Mouse (Mus musculus) limb, embryonic 11.5 days (tissue): ENCODE measurements around the gene Aplnr. TPM values are rescaled to one million over a fixed set of nuclear protein-coding genes. Genes with fewer than 3 reads are reported as not detected.

Source experiments
- ATAC-seq: fragments of 200-750 bp; cut with Nextera tagmentation; 2 replicates; pipeline ENCODE4 v1.8.0; 2017; ENCODE audit warnings: low read depth; ENCODE audit not compliant: insufficient number of reproducible peaks, low FRiP score, low TSS enrichment
- DNase-seq: peaks from one replicate; pipeline ENCODE4 v3.0.0-alpha.2; 2015; ENCODE audit warnings: low spot score
- H3K27ac ChIP-seq: fragments of 300-500 bp; sonication (generic); replicated peaks from 2 replicates; pipeline ENCODE4 v1.5.1; 2014; ENCODE audit warnings: low read depth, mild to moderate bottlenecking, low read length
- H3K27me3 ChIP-seq: fragments of 300-500 bp; sonication (generic); 2 replicates; pipeline ENCODE4 v1.6.1; 2014; ENCODE audit warnings: mild to moderate bottlenecking, low read length, mixed read lengths; ENCODE audit not compliant: control insufficient read depth, insufficient read depth
- H3K36me3 ChIP-seq: fragments of 300-500 bp; sonication (generic); 2 replicates; pipeline ENCODE4 v1.6.1; 2014; ENCODE audit warnings: mild to moderate bottlenecking, low read length, moderate library complexity, mixed read lengths; ENCODE audit not compliant: control insufficient read depth, insufficient read depth
- H3K4me1 ChIP-seq: fragments of 300-500 bp; sonication (generic); 2 replicates; pipeline ENCODE4 v1.6.1; 2014; ENCODE audit warnings: low read length, mixed read lengths; ENCODE audit not compliant: control insufficient read depth, insufficient read depth
- H3K4me2 ChIP-seq: fragments of 300-500 bp; sonication (generic); 2 replicates; pipeline ENCODE4 v1.6.1; 2014; ENCODE audit warnings: low read depth, mild to moderate bottlenecking, moderate library complexity; ENCODE audit not compliant: severe bottlenecking
- H3K4me3 ChIP-seq: fragments of 300-500 bp; sonication (generic); 2 replicates; pipeline ENCODE4 v1.5.1; 2014; ENCODE audit warnings: low read depth, low read length
- H3K9ac ChIP-seq: fragments of 300-500 bp; sonication (generic); 2 replicates; pipeline ENCODE4 v1.6.1; 2014; ENCODE audit warnings: mild to moderate bottlenecking, low read length
- H3K9me3 ChIP-seq: fragments of 300-500 bp; sonication (generic); 2 replicates; pipeline ENCODE4 v1.6.1; 2016; ENCODE audit warnings: low read length; ENCODE audit not compliant: control insufficient read depth
- WGBS: fragments of 180-500 bp; shearing (Covaris S2); extraction: QIAGEN DNeasy Blood & Tissue Kit; methylation state at CpG from one replicate; pipeline ENCODE4 v1.1.7; 2014; 5-methylcytosine and 5-hydroxymethylcytosine counted together
- polyA plus RNA-seq: library from polyadenylated mRNA; unstranded; fragments of >200 nt; fragmentation: Nextera tagmentation; extraction: Ambion mirVana; gene quantifications from 2 replicates; pipeline ENCODE4 v1.2.1, GENCODE M21; 2014

Aplnr gene
- polyA plus RNA-seq, 1 experiment from 2014 or later: 34.9 TPM

DNA sequence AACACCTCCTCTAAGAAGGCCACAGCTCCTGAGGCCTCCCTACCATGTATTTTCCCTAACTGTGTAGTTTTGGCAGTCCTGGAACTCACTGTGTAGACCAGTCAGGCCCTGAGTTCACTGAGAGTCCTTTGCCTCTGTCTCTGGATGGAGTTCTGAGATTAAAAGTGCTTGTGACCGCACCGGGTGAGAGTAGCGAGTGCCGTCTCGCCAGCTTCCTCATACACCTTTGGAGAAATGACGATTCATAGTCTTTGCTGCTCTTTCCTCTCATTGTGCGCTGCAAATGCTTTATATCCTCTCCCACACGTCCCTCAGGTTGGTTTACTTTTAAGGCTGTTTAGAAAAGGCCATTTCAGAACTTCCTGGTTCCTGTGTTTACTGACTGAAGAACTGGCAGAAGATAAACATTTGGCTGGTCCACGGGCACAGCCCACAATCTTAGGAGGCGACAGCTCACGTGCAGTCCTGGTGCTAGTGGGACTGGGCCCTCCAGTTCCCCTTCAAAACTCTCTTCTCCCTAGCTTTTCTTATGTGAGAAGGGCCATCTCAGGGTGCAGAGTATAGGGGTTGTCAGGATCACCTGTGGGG, 30.5 kb upstream of the Aplnr start:
- Histone ChIP-seq H3K9me3 (no peaks in the 10 kb centered on the region), H3K4me1 (no peaks in the 10 kb centered on the region), H3K4me3 (no peak overlapping the region), H3K27me3 (no peaks in the 10 kb centered on the region), H3K36me3 (no peaks in the 10 kb centered on the region), H3K4me2 (no peak overlapping the region), H3K27ac (no peak overlapping the region), H3K9ac (no peak overlapping the region)
- no peak for DNase-seq
- WGBS: 73% methylated on average over 11 of the region's 11 CpGs
- no peak for ATAC-seq

DNA sequence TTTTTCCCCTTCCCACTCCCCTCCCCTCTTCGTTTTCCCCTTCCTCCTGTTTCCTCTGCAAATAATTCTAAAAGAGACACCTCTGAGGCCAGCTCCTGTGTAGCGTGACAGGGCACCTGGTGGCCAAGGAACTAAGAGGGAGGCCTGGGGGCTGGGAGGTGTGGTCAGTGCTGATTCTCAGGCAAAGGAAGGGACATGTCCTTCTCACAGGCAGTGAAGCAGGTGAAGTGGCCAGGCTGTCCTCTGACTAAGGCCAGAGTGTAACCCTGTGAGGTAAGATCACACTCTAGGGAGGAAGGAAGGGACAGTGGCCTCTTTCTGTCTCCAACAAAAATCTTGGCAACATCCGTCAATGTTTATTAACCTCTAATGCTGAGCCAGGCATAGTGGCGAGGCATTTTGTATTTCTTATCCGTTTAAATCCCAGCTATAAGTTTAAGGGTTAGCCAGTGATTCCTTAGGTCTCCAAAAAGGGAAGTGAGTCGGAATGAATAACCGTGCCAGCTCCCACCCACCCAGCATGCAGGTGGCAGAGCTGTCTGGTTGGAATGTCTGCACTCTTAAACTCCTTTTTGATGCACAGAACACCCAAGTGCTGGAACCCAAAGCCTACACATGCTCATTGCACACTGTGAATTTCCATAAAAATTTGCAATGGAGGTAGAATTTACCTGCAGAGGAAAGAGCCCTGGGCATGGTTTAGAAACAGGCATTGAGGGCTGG, 29.8 kb upstream of the Aplnr start:
- no peak for ATAC-seq
- WGBS: 76% methylated on average over 7 of the region's 7 CpGs

DNA sequence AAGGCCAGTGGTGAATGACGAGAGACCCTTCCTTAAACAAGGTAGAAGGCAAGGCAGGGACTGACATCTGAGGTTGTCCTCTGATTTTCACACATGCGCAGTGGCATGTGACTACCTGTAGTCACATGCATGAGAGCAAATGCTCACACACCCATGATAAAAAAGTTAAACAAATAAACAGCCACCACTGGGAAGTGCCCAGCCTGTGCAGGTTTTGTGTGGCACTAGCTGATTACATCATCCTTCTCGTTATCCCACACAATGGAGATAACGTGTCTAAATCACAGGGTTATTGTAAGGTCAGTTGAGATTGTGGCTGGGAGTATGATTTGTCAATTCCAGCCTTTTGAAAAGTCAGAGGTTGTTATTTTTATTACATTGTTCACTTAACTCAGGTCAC, 29.1 kb upstream of the Aplnr start:
- ATAC-seq (no peak), DNase-seq (no peak)
- Histone ChIP-seq H3K9ac (no peak overlapping the region), H3K36me3 (no peaks in the 10 kb centered on the region), H3K27ac (no peak overlapping the region), H3K4me2 (no peak overlapping the region), H3K4me1 (no peaks in the 10 kb centered on the region), H3K4me3 (no peak overlapping the region), H3K27me3 (no peaks in the 10 kb centered on the region), H3K9me3 (no peaks in the 10 kb centered on the region)
- 79% methylated on average over 4 of the region's 4 CpGs for WGBS

More for the DNA sequence above, 29.8 kb upstream of the Aplnr start:
- Histone ChIP-seq H3K4me2 (no peak overlapping the region), H3K36me3 (no peaks in the 10 kb centered on the region), H3K27me3 (no peaks in the 10 kb centered on the region), H3K4me1 (no peaks in the 10 kb centered on the region), H3K4me3 (no peak overlapping the region), H3K9me3 (no peaks in the 10 kb centered on the region), H3K9ac (no peak overlapping the region), H3K27ac (no peak overlapping the region)
- no peak for DNase-seq

DNA sequence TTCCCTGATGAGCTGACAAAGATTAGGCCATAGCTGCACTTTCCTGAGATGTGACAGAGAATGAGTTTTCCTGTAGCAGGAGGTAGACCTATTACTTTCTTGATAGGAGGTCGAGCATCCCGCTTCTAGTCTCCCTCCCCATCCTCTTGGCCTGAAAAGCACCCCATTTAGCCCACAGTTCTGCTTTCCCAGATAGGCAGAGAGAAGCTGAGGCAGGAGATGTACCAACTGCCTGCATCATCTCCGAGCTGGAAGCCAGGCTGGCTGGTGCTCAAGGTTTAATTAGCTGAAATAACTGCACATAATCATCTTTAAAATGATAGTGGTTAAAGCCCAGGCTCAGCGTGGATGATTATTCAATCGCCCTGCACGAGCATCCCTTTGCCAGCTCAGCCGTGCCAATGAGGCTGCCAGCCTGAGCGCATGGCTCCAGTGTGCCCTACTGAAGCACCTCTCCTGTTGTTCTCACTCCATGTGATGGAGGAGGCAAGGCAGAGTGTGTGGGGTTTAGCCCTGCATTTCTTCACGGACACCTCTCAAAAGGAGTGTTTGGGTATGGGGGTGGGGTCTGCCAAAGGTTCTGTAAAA, 25.6 kb upstream of the Aplnr start:
- Histone ChIP-seq H3K27me3 (no peaks in the 10 kb centered on the region), H3K36me3 (no peaks in the 10 kb centered on the region), H3K4me2 (no peak overlapping the region), H3K9ac (no peak overlapping the region), H3K4me3 (no peak overlapping the region), H3K9me3 (no peaks in the 10 kb centered on the region), H3K4me1 (no peaks in the 10 kb centered on the region), H3K27ac (no peak overlapping the region)
- DNase-seq (no peak), ATAC-seq (no peak)
- WGBS: 85% methylated on average over 9 of the region's 9 CpGs

DNA sequence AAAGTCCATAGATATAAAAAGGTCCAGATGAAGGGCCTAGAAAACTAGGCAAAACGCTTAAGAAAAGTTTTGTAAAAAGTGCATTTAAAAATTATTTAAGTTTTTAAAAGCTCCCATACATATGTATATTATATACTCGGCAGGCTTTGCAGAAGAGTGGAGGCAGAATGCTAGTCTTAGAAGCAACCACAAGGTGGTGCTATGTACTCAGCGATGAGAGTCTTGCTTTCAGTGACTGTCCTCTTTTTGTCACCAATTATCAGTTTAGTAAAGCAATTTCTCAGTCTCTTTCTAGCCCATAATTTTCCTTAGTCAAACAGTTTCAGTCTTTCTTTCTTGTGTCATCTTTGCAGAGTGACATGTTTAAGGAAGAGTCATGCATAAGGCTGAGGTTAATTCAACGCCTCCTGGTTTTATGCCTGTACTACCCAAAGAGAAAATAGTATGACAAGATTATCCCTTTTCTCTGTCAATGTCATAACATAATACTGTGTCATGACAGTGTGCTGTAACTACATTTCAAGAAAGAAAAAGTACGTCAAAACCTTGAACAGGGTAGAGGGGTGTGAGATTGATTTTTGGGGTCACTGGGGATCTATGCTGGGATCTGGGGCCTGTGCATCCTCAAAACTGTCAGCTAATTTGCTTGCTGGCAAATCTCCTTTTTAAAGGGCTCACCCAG, 12.7 kb upstream of the Aplnr start:
- H3K36me3 ChIP-seq: no peaks in the 10 kb centered on the region
- H3K27me3 ChIP-seq: no peaks in the 10 kb centered on the region
- H3K27ac ChIP-seq: no peak overlapping the region
- DNase-seq (peak; percentile 48), ATAC-seq (0 out of 2 replicates have a peak, but pooled peaks have one; percentile 2)
- H3K4me3 ChIP-seq: no peak overlapping the region
- H3K9me3 ChIP-seq: no peaks in the 10 kb centered on the region
- no peak overlapping the region for H3K4me2 ChIP-seq
- H3K4me1 ChIP-seq: no peaks in the 10 kb centered on the region
- 28% methylated on average over 5 of the region's 5 CpGs for WGBS
- no peak overlapping the region for H3K9ac ChIP-seq

DNA sequence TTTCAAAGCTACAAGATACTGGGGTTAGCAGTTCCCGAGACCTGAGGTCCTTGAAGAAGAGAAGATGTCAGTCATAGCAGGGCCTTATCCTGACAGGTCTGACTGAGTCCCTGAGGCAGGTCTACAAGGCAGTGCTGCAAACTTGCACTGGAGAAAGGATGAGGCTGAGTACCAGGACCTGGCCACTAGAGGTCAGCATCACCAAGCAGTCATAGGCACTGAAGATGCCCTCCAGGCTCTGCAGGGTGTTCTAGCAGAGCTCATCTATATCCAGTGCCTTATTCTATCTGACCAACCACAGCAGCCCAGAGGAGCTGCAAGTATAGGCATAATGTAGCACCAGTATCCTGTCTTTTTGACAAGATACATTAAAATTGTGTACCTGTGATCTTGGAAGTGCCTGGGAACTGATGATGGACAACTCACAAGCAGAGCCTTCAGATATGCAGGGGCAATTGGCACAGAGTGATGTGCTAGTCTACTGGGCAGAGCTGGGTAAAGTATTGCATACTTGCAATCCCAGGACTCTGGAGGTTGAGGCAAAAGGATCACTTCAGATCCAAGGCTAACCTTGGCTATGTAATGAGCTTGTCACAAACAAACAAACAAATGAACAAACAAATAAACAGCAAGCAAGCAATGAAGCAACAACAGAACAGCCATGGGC, 12.0 kb upstream of the Aplnr start:
- DNase-seq (peak; percentile 80), ATAC-seq (peak; percentile 67; the same call in 1 of the 2 replicates)
- Histone ChIP-seq H3K9me3 (no peaks in the 10 kb centered on the region), H3K4me3 (no peak overlapping the region), H3K27ac (no peak overlapping the region), H3K36me3 (no peaks in the 10 kb centered on the region), H3K4me1 (no peaks in the 10 kb centered on the region), H3K4me2 (no peak overlapping the region), H3K27me3 (no peaks in the 10 kb centered on the region), H3K9ac (no peak overlapping the region)
- 23% methylated on average over 1 of the region's 1 CpGs for WGBS

DNA sequence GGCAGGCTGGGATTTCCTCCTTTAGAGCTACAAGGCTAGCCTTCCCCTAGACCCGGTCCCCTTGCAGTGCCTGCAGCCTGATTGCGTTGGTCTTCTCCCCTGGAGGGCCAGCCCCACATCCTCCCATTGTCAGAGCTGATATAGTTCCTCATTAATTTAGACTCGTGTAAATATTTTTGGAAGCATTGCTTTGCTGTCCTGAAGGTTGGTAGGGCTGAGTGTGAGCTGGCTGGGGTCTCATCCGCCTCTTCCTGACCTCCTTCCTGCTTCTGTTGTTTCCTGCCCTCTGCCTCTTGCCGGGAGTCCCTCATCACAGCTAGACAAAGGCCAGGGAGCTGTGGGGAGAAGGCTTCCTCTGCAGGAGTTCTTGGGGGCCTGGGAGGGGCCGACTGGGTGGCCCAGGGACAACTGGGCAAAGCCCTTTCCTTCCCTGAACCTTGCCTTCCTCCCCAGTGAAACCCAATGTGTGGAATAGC, 6.5 kb upstream of the Aplnr start:
- no peak for DNase-seq

DNA sequence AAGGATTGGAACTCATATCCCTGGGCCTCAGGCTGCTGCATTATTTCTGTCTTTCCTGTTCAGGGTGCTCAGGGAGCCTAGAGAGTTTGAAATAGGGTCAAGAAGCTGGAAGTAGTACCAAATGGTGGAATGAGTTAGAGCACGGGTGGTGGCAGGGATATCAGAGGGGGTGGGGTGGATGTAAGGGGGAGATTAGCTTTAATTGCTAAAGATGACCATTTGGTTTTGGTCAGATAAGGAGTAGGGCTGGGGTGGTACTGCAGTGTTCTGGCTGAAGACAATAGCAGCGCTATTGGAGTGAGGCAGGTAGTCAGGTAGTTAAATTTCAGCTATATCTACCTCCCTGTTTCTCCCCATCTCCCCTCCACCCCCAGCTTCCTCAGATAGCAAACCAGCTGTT, 4.8 kb upstream of the Aplnr start:
- Histone ChIP-seq H3K9ac (no peak overlapping the region), H3K9me3 (no peaks in the 10 kb centered on the region), H3K27ac (no peak overlapping the region), H3K4me1 (no peaks in the 10 kb centered on the region), H3K4me2 (no peak overlapping the region), H3K36me3 (no peaks in the 10 kb centered on the region), H3K4me3 (no peak overlapping the region), H3K27me3 (no peaks in the 10 kb centered on the region)
- no peak for DNase-seq
- ATAC-seq: no peak
- WGBS: 11% methylated on average over 2 of the region's 2 CpGs

More for the DNA sequence above, 6.5 kb upstream of the Aplnr start:
- Histone ChIP-seq H3K27ac (no peak overlapping the region), H3K4me2 (no peak overlapping the region), H3K27me3 (no peaks in the 10 kb centered on the region), H3K9ac (no peak overlapping the region), H3K4me1 (no peaks in the 10 kb centered on the region), H3K36me3 (no peaks in the 10 kb centered on the region), H3K9me3 (no peaks in the 10 kb centered on the region), H3K4me3 (no peak overlapping the region)
- 52% methylated on average over 6 of the region's 6 CpGs for WGBS
- no peak for ATAC-seq
